Mouse (Mus musculus) gastrocnemius, postnatal 4 days (tissue): ENCODE data around the gene Pde7b. TPM values are rescaled to one million over a fixed set of nuclear protein-coding genes. Genes with fewer than 3 reads are reported as not detected.
A peak's percentile ranks its signal among the peaks of the same experiment; 100 is the strongest.

Experiments
- DNase-seq, 2 experiments: peaks; one replicate each; pipeline ENCODE4 v3.0.0; 2021 to 2022; ENCODE audit warnings: low spot score in 2 of 2, mixed read lengths in 2 of 2
- total RNA-seq, 2 experiments: library from RNA; stranded (reverse); gene quantifications; 2 replicates each; pipeline ENCODE4 v1.2.3; 2021

Gene Pde7b
- total RNA-seq, 2 experiments from 2014 or later, result 28.6 to 29.3 TPM

- no peak for DNase-seq
These were observed 270.4 kb downstream of the Pde7b start for GRCm38 (mm10) chr10:20454387-20455065.

- no peak for DNase-seq
These were observed 287.4 kb downstream of the Pde7b start for GRCm38 (mm10) chr10:20437428-20437827.

- DNase-seq, result no peak
These were observed 287.9 kb downstream of the Pde7b start for GRCm38 (mm10) chr10:20437021-20437420.

- DNase-seq, result no peak
These were observed 289.0 kb downstream of the Pde7b start for GRCm38 (mm10) chr10:20435913-20436312.

- no peak for DNase-seq
These were observed 293.5 kb downstream of the Pde7b start for GRCm38 (mm10) chr10:20431336-20431735.

- DNase-seq, result no peak
These were observed 303.5 kb downstream of the Pde7b start for GRCm38 (mm10) chr10:20421299-20421883.

GRCm38 (mm10) chr10:20420296-20420695 is 304.6 kb downstream of the Pde7b start:
- no peak for DNase-seq

GRCm38 (mm10) chr10:20418856-20419219 is 306.0 kb downstream of the Pde7b start:
- DNase-seq, result no peak

- no peak for DNase-seq
These were observed 306.5 kb downstream of the Pde7b start for GRCm38 (mm10) chr10:20418202-20418855.

GRCm38 (mm10) chr10:20409181-20409580 is 315.7 kb downstream of the Pde7b start:
- DNase-seq, result no peak

- DNase-seq, result no peak
These were observed 316.5 kb downstream of the Pde7b start for GRCm38 (mm10) chr10:20408336-20408735.

GRCm38 (mm10) chr10:20405471-20405870 is 319.4 kb downstream of the Pde7b start:
- peak in 1 of 2 experiments; percentile 32 for DNase-seq

GRCm38 (mm10) chr10:20402941-20403340 is 321.9 kb downstream of the Pde7b start:
- DNase-seq, result no peak

- DNase-seq, result no peak
These were observed 324.5 kb downstream of the Pde7b start for GRCm38 (mm10) chr10:20400406-20400805.

GRCm38 (mm10) chr10:20398641-20399390 is 326.1 kb downstream of the Pde7b start:
- no peak for DNase-seq

- DNase-seq, result no peak
These were observed 326.7 kb downstream of the Pde7b start for GRCm38 (mm10) chr10:20398224-20398623.

GRCm38 (mm10) chr10:20395778-20396177 is 329.1 kb downstream of the Pde7b start:
- no peak for DNase-seq

- no peak for DNase-seq
These were observed 330.1 kb downstream of the Pde7b start for GRCm38 (mm10) chr10:20394815-20395214.

- DNase-seq, result no peak
These were observed 334.3 kb downstream of the Pde7b start for GRCm38 (mm10) chr10:20390568-20390967.

- no peak for DNase-seq
These were observed 342.0 kb downstream of the Pde7b start for GRCm38 (mm10) chr10:20382807-20383419.

- DNase-seq, result no peak
These were observed 343.5 kb downstream of the Pde7b start for GRCm38 (mm10) chr10:20381352-20381751.
